ENCODE assay signal across 10 mouse cellular contexts in the genomic region with DNA sequence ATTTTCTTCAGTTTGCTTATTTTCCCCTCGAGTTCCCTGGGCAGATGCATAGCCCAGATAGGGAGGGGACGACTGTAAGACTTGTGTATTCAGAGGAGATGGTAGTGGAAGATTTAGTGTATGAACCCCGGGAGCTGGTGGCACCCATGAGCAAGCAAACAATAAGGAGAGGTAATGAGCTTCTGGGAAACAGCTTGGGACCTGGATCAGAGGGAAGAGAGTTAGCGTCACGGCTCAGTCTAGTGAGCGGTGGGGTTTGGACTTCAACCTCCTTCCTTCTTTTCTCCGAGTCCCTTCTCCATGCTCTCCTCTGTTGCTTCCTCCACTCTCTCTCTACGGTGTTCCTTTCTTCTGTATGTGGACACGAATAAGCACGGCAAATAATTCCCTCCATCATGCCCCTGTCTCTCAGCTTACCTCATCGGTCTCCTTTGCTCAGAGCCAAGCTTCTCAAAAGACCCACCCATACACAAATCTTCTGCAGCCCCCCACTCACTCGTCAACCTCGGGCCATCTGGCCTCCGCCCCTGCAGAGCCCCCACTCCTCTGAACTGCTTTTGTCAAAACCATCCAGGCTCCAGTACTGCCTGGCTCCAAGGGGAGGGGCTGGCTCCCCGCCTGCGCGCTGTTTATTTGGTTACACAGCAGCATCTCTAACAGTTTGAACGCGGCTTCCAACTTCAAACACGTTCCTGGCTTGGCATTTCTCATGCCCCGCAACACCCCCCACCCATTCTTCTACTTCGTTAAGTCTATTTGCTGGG. TPM values are rescaled to one million over a fixed set of nuclear protein-coding genes. Genes with fewer than 3 reads are reported as not detected.
DNase-seq lines count a peak whose midpoint lies in the region; ATAC-seq lines count a peak whose summit lies in the region.
"Had no signal": no experiment of that assay in that cellular context is flagged by ENCODE, and none has a peak within 500 bp of the region (broad histone marks: within the 10 kb centered on the region; RNA-seq: fewer than 3 reads in every experiment).

No protein-coding gene starts in this region.

- WGBS in hindbrain, embryonic 13.5 days, result 9% methylated on average over 21 of the region's 22 CpGs
- WGBS in midbrain, embryonic 12.5 days, result 12% methylated on average over 22 of the region's 22 CpGs

- H3K4me1 ChIP-seq in hindbrain, embryonic 13.5 days (replicated peaks), result peaks cover 15% of the 10 kb centered on the region
- H3K4me1 ChIP-seq in midbrain, embryonic 12.5 days, result peaks cover 12% of the 10 kb centered on the region

- H3K9ac ChIP-seq in hindbrain, embryonic 13.5 days, result peak overlapping the region; percentile 75
- peak overlapping the region; percentile 47; the same call in 1 of the 2 replicates for H3K9ac ChIP-seq in midbrain, embryonic 12.5 days (replicated peaks)

- no peaks in the 10 kb centered on the region for H3K27me3 ChIP-seq in hindbrain, embryonic 13.5 days
- no peaks in the 10 kb centered on the region for H3K27me3 ChIP-seq in midbrain, embryonic 12.5 days

- peak overlapping the region; percentile 27 for H3K27ac ChIP-seq in hindbrain, embryonic 13.5 days
- no peak overlapping the region for H3K27ac ChIP-seq in midbrain, embryonic 12.5 days (replicated peaks)

- peak overlapping the region; percentile 79 for H3K4me2 ChIP-seq in hindbrain, embryonic 13.5 days
- peak overlapping the region; percentile 69 for H3K4me2 ChIP-seq in midbrain, embryonic 12.5 days (replicated peaks)

- H3K4me3 ChIP-seq in hindbrain, embryonic 13.5 days, result peak overlapping the region; percentile 47
- peak overlapping the region; percentile 38 for H3K4me3 ChIP-seq in midbrain, embryonic 12.5 days

- peak; percentile 89 for ATAC-seq in hindbrain, embryonic 13.5 days (ENCODE audit: low FRiP score)
- ATAC-seq in midbrain, embryonic 12.5 days (ENCODE audit: low FRiP score, low read depth), result peak; percentile 79

- no peaks in the 10 kb centered on the region for H3K36me3 ChIP-seq in hindbrain, embryonic 13.5 days
- no peaks in the 10 kb centered on the region for H3K36me3 ChIP-seq in midbrain, embryonic 12.5 days

- DNase-seq in adrenal gland, postnatal 14 days, result peak; percentile 25
- DNase-seq in adrenal gland, postnatal 25 days, result no peak
- DNase-seq in left cerebral cortex, postnatal 25 days (ENCODE audit: low spot score in 2 of 2), result peak; percentile 30 to 33
- no peak for DNase-seq in left cerebral cortex, adult 11 months (ENCODE audit: low spot score)
- no peak for DNase-seq in ovary, adult 18-20 months (ENCODE audit: low spot score)
- no peak for DNase-seq in adrenal gland, adult (ENCODE audit: inconsistent age in 2 of 2, low spot score in 1 of 2)

- H3K9me3 ChIP-seq in hindbrain, embryonic 13.5 days, result no peaks in the 10 kb centered on the region
- no peaks in the 10 kb centered on the region for H3K9me3 ChIP-seq in midbrain, embryonic 12.5 days

- intact Hi-C loops in left cerebral cortex, postnatal 25 days (cut with DNase I), result loop anchor here (2.0 to 5.0 kb wide), 2 partner anchors 88 to 781 kb away; no protein-coding TSS in a partner anchor

RNA-seq across cellular contexts. Expression of a gene that starts 14.4 kb away (rescaled TPM):
- not detected in 2 replicates for total RNA-seq in adrenal gland, postnatal 14 days (2021)
- not detected in 2 replicates for total RNA-seq in adrenal gland, postnatal 25 days (2021)
- not detected for total RNA-seq in left cerebral cortex, postnatal 25 days (2021)
- not detected in 2 replicates for polyA plus RNA-seq in hindbrain, embryonic 13.5 days (2015; fragmentation: Nextera tagmentation; extraction: Ambion mirVana)
- polyA plus RNA-seq in midbrain, embryonic 12.5 days (2016; fragmentation: Nextera tagmentation; extraction: Ambion mirVana), result 0.31 TPM in 1 of 2 replicates, not detected in the other
- total RNA-seq: layer of hippocampus, adult 18-20 months had no signal
- polyA plus RNA-seq: testis, adult 2 months had no signal

RNA-seq across cellular contexts. Expression of a gene that starts 16.0 kb away (rescaled TPM):
- 11.6 and 12.4 TPM in 2 replicates for total RNA-seq in adrenal gland, postnatal 14 days (2021)
- 7.1 and 8.4 TPM in 2 replicates for total RNA-seq in adrenal gland, postnatal 25 days (2021)
- total RNA-seq in left cerebral cortex, postnatal 25 days (2021), result 1 to 10 TPM; 5.7 to 6.1 TPM
- 8.9 and 11.0 TPM in 2 replicates for polyA plus RNA-seq in hindbrain, embryonic 13.5 days (2015; fragmentation: Nextera tagmentation; extraction: Ambion mirVana)
- 6.8 TPM in 2 replicates for polyA plus RNA-seq in midbrain, embryonic 12.5 days (2016; fragmentation: Nextera tagmentation; extraction: Ambion mirVana)

RNA-seq across cellular contexts. Expression of a gene that starts 26.4 kb away (rescaled TPM):
- total RNA-seq in adrenal gland, postnatal 14 days (2021), result 0.98 TPM in 1 of 2 replicates, not detected in the other
- total RNA-seq in adrenal gland, postnatal 25 days (2021), result 0.24 TPM in 1 of 2 replicates, not detected in the other
- total RNA-seq in left cerebral cortex, postnatal 25 days (2021), result not detected
- polyA plus RNA-seq in hindbrain, embryonic 13.5 days (2015; fragmentation: Nextera tagmentation; extraction: Ambion mirVana), result not detected in 2 replicates
- not detected in 2 replicates for polyA plus RNA-seq in midbrain, embryonic 12.5 days (2016; fragmentation: Nextera tagmentation; extraction: Ambion mirVana)
- total RNA-seq: layer of hippocampus, adult 18-20 months had no signal
- polyA plus RNA-seq: testis, adult 2 months had no signal

Comparison
In these comparisons a context has a peak if more than half of its experiments do, and no peak if none do; other contexts are left out.
1. DNase-seq: peak in adrenal gland, postnatal 14 days (single experiment) and left cerebral cortex, postnatal 25 days (2 of 2); none in adrenal gland, postnatal 25 days (single experiment), left cerebral cortex, adult 11 months (single experiment), ovary, adult 18-20 months (single experiment) and adrenal gland, adult (0 of 2).